Mouse (Mus musculus) lung, postnatal 0 days (tissue): ENCODE results near the gene Moap1.

Experiments used
- CTCF ChIP-seq: IDR thresholded peaks from 2 replicates; pipeline ENCODE4 v1.5.1; 2016; ENCODE audit warnings: antibody characterized with exemption, mild to moderate bottlenecking
- EP300 ChIP-seq: IDR thresholded peaks from 2 replicates; pipeline ENCODE4 v1.6.1; 2016; ENCODE audit warnings: antibody characterized with exemption, mild to moderate bottlenecking, control low read depth

- TF ChIP-seq CTCF, result no peak
- no peak for TF ChIP-seq EP300
Observed at GRCm38 (mm10) chr12:102782841-102783240, 39.4 kb upstream of the Moap1 start.
